Mouse (Mus musculus) kidney, adult 18-20 months (tissue): ENCODE results near the gene Slc3a2.
"Not testable (repeated sequence)": the region's sequence is repeated elsewhere in the genome, so short reads cannot be mapped to it uniquely, and the experiment has no call there.

Source experiments
- DNase-seq: peaks from one replicate; pipeline ENCODE4 v3.0.0; 2021

Gene Slc3a2

GRCm38 (mm10) chr19:8722907-8723573 is at the start of gene Slc3a2:
Gene Slc3a2 (minus strand): TSS chr19:8723369.
- DNase-seq: peak; percentile 96

GRCm38 (mm10) chr19:8770567-8771270 is 47.5 kb upstream of the Slc3a2 start, which contains the start of gene Tmem223:
Gene Tmem223 (plus strand): TSS chr19:8770996.
- peak; percentile 83 for DNase-seq

- DNase-seq: no peak
Observed at GRCm38 (mm10) chr19:8765562-8765961, 42.4 kb upstream of the Slc3a2 start.

GRCm38 (mm10) chr19:8763276-8763675 is 40.1 kb upstream of the Slc3a2 start:
- no peak for DNase-seq

- DNase-seq: no peak
Observed at GRCm38 (mm10) chr19:8760757-8761156, 37.6 kb upstream of the Slc3a2 start.

- no peak for DNase-seq
Observed at GRCm38 (mm10) chr19:8758899-8759298, 35.7 kb upstream of the Slc3a2 start.

- DNase-seq: no peak
Observed at GRCm38 (mm10) chr19:8757471-8757998, 34.4 kb upstream of the Slc3a2 start.

GRCm38 (mm10) chr19:8756635-8757387 is 33.6 kb upstream of the Slc3a2 start, which contains the start of gene Nxf1:
Gene Nxf1 (plus strand): TSS chr19:8757073.
- peak; percentile 94 for DNase-seq

- no peak for DNase-seq
Observed at GRCm38 (mm10) chr19:8755652-8756051, 32.5 kb upstream of the Slc3a2 start.

- no peak for DNase-seq
Observed at GRCm38 (mm10) chr19:8747368-8747767, 24.2 kb upstream of the Slc3a2 start.

GRCm38 (mm10) chr19:8745382-8745781 is 22.2 kb upstream of the Slc3a2 start:
- DNase-seq: no peak

- no peak for DNase-seq
Observed at GRCm38 (mm10) chr19:8742176-8742575, 19.0 kb upstream of the Slc3a2 start.

- peak; percentile 97 for DNase-seq
Observed at GRCm38 (mm10) chr19:8741243-8741869, 18.2 kb upstream of the Slc3a2 start, which contains the start of gene Stx5a. Gene Stx5a (plus strand): TSS chr19:8741413.

GRCm38 (mm10) chr19:8740603-8741002 is 17.4 kb upstream of the Slc3a2 start, which contains the start of gene 1700092M07Rik:
Gene 1700092M07Rik (plus strand): TSS chr19:8740718.
- no peak for DNase-seq

- DNase-seq: no peak
Observed at GRCm38 (mm10) chr19:8739646-8740045, 16.5 kb upstream of the Slc3a2 start.

- no peak for DNase-seq
Observed at GRCm38 (mm10) chr19:8738911-8739310, 15.7 kb upstream of the Slc3a2 start.

GRCm38 (mm10) chr19:8736160-8736467 is 12.9 kb upstream of the Slc3a2 start:
- no peak for DNase-seq

- peak; percentile 96 for DNase-seq
Observed at GRCm38 (mm10) chr19:8735389-8736159, 12.4 kb upstream of the Slc3a2 start, which contains the start of gene Wdr74. Gene Wdr74 (plus strand): TSS chr19:8735827.

GRCm38 (mm10) chr19:8734334-8734733 is 11.2 kb upstream of the Slc3a2 start:
- no peak for DNase-seq

GRCm38 (mm10) chr19:8728335-8729099 is 5.3 kb upstream of the Slc3a2 start:
- DNase-seq: not testable (repeated sequence)

- no peak for DNase-seq
Observed at GRCm38 (mm10) chr19:8727495-8728114, 4.4 kb upstream of the Slc3a2 start.
